Mouse (Mus musculus) liver, adult 2 months (tissue): ENCODE results near the gene Alkbh5. TPM values are rescaled to one million over a fixed set of nuclear protein-coding genes. Genes with fewer than 3 reads are reported as not detected.
A peak's percentile ranks its signal among the peaks of the same experiment; 100 is the strongest.
"Not testable (repeated sequence)": the region's sequence is repeated elsewhere in the genome, so short reads cannot be mapped to it uniquely, and the experiment has no call there.

Experiments
- DNase-seq: peaks from one replicate; pipeline ENCODE4 v3.0.0-alpha.2; 2011; ENCODE audit warnings: low read depth, low spot score; ENCODE audit errors: extremely low read depth
- H3K27ac ChIP-seq: fragments of 200-500 bp; replicated peaks from 2 replicates; pipeline ENCODE4 v1.5.1; 2012; ENCODE audit warnings: low read depth, mild to moderate bottlenecking, control low read depth, inconsistent platforms, low read length; ENCODE audit not compliant: insufficient read depth
- H3K27me3 ChIP-seq: fragments of 200-500 bp; 2 replicates; pipeline ENCODE4 v1.6.1; 2012; ENCODE audit warnings: mild to moderate bottlenecking, moderate library complexity, low read length, inconsistent platforms; ENCODE audit not compliant: control insufficient read depth, insufficient read depth
- H3K36me3 ChIP-seq: fragments of 200-500 bp; 2 replicates; pipeline ENCODE4 v1.6.1; 2012; ENCODE audit warnings: low read length, inconsistent platforms; ENCODE audit not compliant: control insufficient read depth, insufficient read depth
- H3K4me1 ChIP-seq: fragments of 200-500 bp; 2 replicates; pipeline ENCODE4 v1.6.1; 2011; ENCODE audit warnings: low read length; ENCODE audit not compliant: control insufficient read depth, insufficient read depth
- H3K4me3 ChIP-seq: fragments of 200-500 bp; 2 replicates; pipeline ENCODE4 v1.5.1; 2011; ENCODE audit warnings: low read depth, mild to moderate bottlenecking, control low read depth, low read length, moderate library complexity; ENCODE audit not compliant: insufficient read depth
- H3K79me2 ChIP-seq: fragments of 200-500 bp; 2 replicates; pipeline ENCODE4 v1.6.1; 2012; ENCODE audit warnings: inconsistent platforms, mild to moderate bottlenecking, low read length, moderate library complexity; ENCODE audit not compliant: control insufficient read depth, insufficient read depth
- H3K9ac ChIP-seq: fragments of 200-500 bp; 2 replicates; pipeline ENCODE4 v1.6.1; 2012; ENCODE audit warnings: low read depth, mild to moderate bottlenecking, control low read depth, inconsistent platforms, low read length
- CTCF ChIP-seq: fragments of 200-500 bp; IDR thresholded peaks from 2 replicates; pipeline ENCODE4 v1.5.1; 2011; ENCODE audit warnings: low read depth, low read length, control low read depth
- POLR2A ChIP-seq: fragments of 200-500 bp; IDR thresholded peaks from 2 replicates; pipeline ENCODE4 v1.6.1; 2011; ENCODE audit warnings: low read length, control low read depth; ENCODE audit not compliant: insufficient read depth; ENCODE audit errors: extremely low read depth
- WGBS: fragments of 180-500 bp; shearing (Covaris S2); methylation state at CpG from one replicate; pipeline ENCODE4 v1.1.7; 2018; 5-methylcytosine and 5-hydroxymethylcytosine counted together
- polyA plus RNA-seq: library from polyadenylated mRNA; depleted of rRNA; stranded (reverse); fragments of >200 nt; gene quantifications from 2 replicates; pipeline ENCODE4 v1.2.3, GENCODE M21; 2012; rRNA removed
- total RNA-seq: library from RNA; depleted of rRNA; stranded (reverse); fragments of >200 nt; gene quantifications from 2 replicates; pipeline ENCODE4 v1.2.3, GENCODE M21; 2014; rRNA removed

Alkbh5 gene
- total and polyA plus RNA-seq, 2 experiments = 21.2 to 25.2 TPM

- no peak for TF ChIP-seq POLR2A
- no peak for TF ChIP-seq CTCF
- no peak for DNase-seq
- Histone ChIP-seq H3K4me3 (no peak overlapping the region), H3K79me2 (peaks cover 22% of the 10 kb centered on the region; the same call in 1 of the 2 replicates), H3K27ac (no peak overlapping the region), H3K36me3 (peaks cover 49% of the 10 kb centered on the region), H3K4me1 (peaks cover 7% of the 10 kb centered on the region), H3K9ac (no peak overlapping the region), H3K27me3 (no peaks in the 10 kb centered on the region)
- WGBS = 87% methylated on average over 3 of the region's 3 CpGs
Measured at GRCm38 (mm10) chr11:60548112-60548511, 11.9 kb downstream of the Alkbh5 start.

- Histone ChIP-seq H3K27me3 (no peaks in the 10 kb centered on the region), H3K79me2 (peaks cover 5% of the 10 kb centered on the region; the same call in 1 of the 2 replicates), H3K4me1 (peaks cover 2% of the 10 kb centered on the region; the same call in 1 of the 2 replicates), H3K4me3 (no peak overlapping the region), H3K27ac (no peak overlapping the region), H3K9ac (no peak overlapping the region), H3K36me3 (peaks cover 63% of the 10 kb centered on the region)
- TF ChIP-seq POLR2A (no peak), CTCF (no peak)
- no peak for DNase-seq
Measured at GRCm38 (mm10) chr11:60553091-60553490, 16.9 kb downstream of the Alkbh5 start.

DNA sequence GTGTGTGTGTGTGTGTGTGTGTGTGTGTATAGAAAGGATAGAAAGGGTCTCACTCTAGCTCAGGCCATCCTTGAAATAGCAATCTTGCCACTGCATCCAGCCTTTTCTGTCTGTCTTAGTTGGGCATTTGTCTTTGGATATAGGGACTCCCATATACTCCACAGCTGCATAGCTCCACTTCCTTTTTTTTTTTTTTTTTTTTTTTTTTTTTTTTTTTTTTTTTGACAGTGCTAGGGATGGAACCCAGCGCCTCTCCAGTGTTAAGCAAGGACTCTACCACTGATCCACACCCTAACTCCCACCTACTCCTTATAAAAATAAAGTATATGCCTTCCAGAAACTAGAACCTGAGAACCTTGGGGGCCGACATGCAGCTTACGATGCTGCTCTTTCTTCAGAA is 21.5 kb downstream of the Alkbh5 start:
- H3K4me3 ChIP-seq = no peak overlapping the region
- no peaks in the 10 kb centered on the region for H3K27me3 ChIP-seq
- H3K4me1 ChIP-seq = no peaks in the 10 kb centered on the region
- 89% methylated on average over 3 of the region's 3 CpGs for WGBS
- DNase-seq = no peak
- H3K27ac ChIP-seq = no peak overlapping the region
- H3K9ac ChIP-seq = no peak overlapping the region
- TF ChIP-seq CTCF (no peak), POLR2A (no peak)
- H3K36me3 ChIP-seq = peaks cover 39% of the 10 kb centered on the region
- 0 out of 2 replicates have a peak, but pooled peaks cover 2% of the 10 kb centered on the region for H3K79me2 ChIP-seq

DNA sequence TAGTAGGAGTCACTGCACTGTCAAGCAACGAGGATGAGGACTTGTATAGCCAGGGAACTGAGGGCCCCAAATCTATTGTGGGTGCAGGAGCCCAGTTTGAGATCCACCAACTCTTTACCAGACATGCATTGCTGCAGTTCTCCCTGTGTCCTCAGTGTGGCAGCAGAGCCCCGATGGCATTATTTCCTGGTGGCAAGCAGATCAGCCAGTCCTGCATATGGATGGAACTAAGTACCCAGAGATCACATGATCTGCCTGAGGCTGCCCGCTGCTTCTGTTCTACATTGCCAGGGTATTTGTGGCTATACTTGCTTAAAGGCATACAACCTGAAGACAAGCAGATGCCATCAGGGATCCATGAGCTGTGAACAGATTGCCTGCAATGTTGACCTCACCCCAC is 23.2 kb downstream of the Alkbh5 start:
- TF ChIP-seq CTCF (peak; percentile 93), POLR2A (no peak)
- Histone ChIP-seq H3K9ac (no peak overlapping the region), H3K36me3 (peaks cover 24% of the 10 kb centered on the region), H3K27me3 (no peaks in the 10 kb centered on the region), H3K4me1 (no peaks in the 10 kb centered on the region), H3K27ac (no peak overlapping the region), H3K79me2 (no peaks in the 10 kb centered on the region), H3K4me3 (no peak overlapping the region)
- WGBS = 8% methylated on average over 3 of the region's 3 CpGs
- peak; percentile 35 for DNase-seq

GRCm38 (mm10) chr11:60574006-60574405 is 37.8 kb downstream of the Alkbh5 start:
- H3K27me3 ChIP-seq = not testable (repeated sequence)
- 85% methylated on average over 11 of the region's 12 CpGs for WGBS

More at GRCm38 (mm10) chr11:60574006-60574405, 37.8 kb downstream of the Alkbh5 start:
- not testable (repeated sequence) for DNase-seq, H3K79me2 ChIP-seq, H3K9ac ChIP-seq, H3K36me3 ChIP-seq, H3K4me1 ChIP-seq, H3K27ac ChIP-seq, H3K4me3 ChIP-seq

Other genes starting within 250 kb of the Alkbh5 start
- gene Tom1l2, start 183.5 kb upstream of the Alkbh5 start, total RNA-seq = 9.6 and 13.5 TPM in 2 replicates
- gene Tom1l2, start 183.5 kb upstream of the Alkbh5 start, polyA plus RNA-seq = 16.9 and 22.1 TPM in 2 replicates
- 0.46 and 0.74 TPM in 2 replicates for gene Drc3, start 183.1 kb upstream of the Alkbh5 start, total RNA-seq
- 0.46 and 0.64 TPM in 2 replicates for gene Drc3, start 183.1 kb upstream of the Alkbh5 start, polyA plus RNA-seq
- 11.7 and 14.1 TPM in 2 replicates for gene Gid4, start 119.2 kb upstream of the Alkbh5 start, total RNA-seq
- gene Gid4, start 119.2 kb upstream of the Alkbh5 start, polyA plus RNA-seq = 18.9 and 21.7 TPM in 2 replicates
- gene Atpaf2, start 117.9 kb upstream of the Alkbh5 start, total RNA-seq = 15.3 and 16.8 TPM in 2 replicates
- gene Atpaf2, start 117.9 kb upstream of the Alkbh5 start, polyA plus RNA-seq = 22.3 and 23.3 TPM in 2 replicates
- 29.1 and 36.6 TPM in 2 replicates for gene Drg2, start 81.8 kb upstream of the Alkbh5 start, total RNA-seq
- 40.1 and 41.7 TPM in 2 replicates for gene Drg2, start 81.8 kb upstream of the Alkbh5 start, polyA plus RNA-seq
- gene Myo15, start 67.0 kb upstream of the Alkbh5 start, total RNA-seq = under 0.01 TPM in 1 of 2 replicates, not detected in the other
- 0.05 and 0.06 TPM in 2 replicates for gene Myo15, start 67.0 kb upstream of the Alkbh5 start, polyA plus RNA-seq
- 2.7 and 3.8 TPM in 2 replicates for gene Llgl1, start 163.3 kb downstream of the Alkbh5 start, total RNA-seq
- gene Llgl1, start 163.3 kb downstream of the Alkbh5 start, polyA plus RNA-seq = 8.9 and 11.5 TPM in 2 replicates
- 33.4 and 35.1 TPM in 2 replicates for gene Flii, start 190.9 kb downstream of the Alkbh5 start, total RNA-seq
- gene Flii, start 190.9 kb downstream of the Alkbh5 start, polyA plus RNA-seq = 82.7 and 86.7 TPM in 2 replicates
- 10.7 and 13.1 TPM in 2 replicates for gene Mief2, start 192.0 kb downstream of the Alkbh5 start, total RNA-seq
- 20.3 and 26.3 TPM in 2 replicates for gene Mief2, start 192.0 kb downstream of the Alkbh5 start, polyA plus RNA-seq
- gene Top3a, start 241.0 kb downstream of the Alkbh5 start, total RNA-seq = 3.3 and 3.4 TPM in 2 replicates
- gene Top3a, start 241.0 kb downstream of the Alkbh5 start, polyA plus RNA-seq = 3.4 and 3.8 TPM in 2 replicates
- gene Smcr8, start 241.1 kb downstream of the Alkbh5 start, total RNA-seq = 9.3 and 12.8 TPM in 2 replicates
- gene Smcr8, start 241.1 kb downstream of the Alkbh5 start, polyA plus RNA-seq = 6.2 and 7.7 TPM in 2 replicates